Mouse (Mus musculus): Measurements from ENCODE around the gene Pex7.
A peak's percentile ranks its signal among the peaks of the same experiment; 100 is the strongest.

Pex7 gene

GRCm38 (mm10) chr10:19876669-19877068 lies 30.8 kb downstream of the Pex7 start:
- no peak for DNase-seq

- no peak for DNase-seq
These were observed 32.1 kb downstream of the Pex7 start for GRCm38 (mm10) chr10:19875346-19875745.

DNA sequence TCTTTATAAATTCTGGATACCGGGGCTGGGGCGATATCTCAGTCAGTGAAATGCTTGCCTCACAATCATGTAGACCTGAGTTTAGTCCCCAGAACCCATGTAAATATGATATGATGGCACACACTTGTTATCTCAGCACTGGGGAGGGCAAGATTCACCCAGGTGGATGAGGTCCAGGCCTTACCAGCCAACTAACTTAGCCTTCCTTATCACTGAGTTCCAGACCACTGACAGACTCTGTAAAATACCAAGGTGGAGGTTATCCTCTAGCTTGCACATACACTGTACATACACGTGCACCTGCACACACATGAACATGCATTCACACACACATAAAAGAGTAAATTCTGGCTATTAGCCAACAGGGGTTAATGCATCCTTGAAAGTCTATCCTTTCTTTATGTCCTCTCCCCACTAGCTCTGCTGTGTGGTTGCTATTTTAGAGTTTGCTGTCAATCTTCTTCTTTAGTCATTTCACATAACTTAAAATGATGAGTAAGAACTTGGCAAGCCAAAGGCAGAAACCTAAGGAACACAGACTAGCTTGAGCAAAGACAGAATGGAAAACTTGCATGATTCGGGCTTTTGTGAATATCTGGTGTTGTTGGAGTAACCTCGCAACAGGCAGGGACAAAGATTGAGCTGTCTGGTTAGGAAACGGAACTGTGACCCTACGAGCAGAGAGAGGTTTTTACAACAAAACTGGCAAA lies 51.7 kb downstream of the Pex7 start:
- no peak for DNase-seq

GRCm38 (mm10) chr10:19853609-19854008 lies 53.9 kb downstream of the Pex7 start:
- no peak for DNase-seq

- DNase-seq = no peak
These were observed 54.7 kb downstream of the Pex7 start for GRCm38 (mm10) chr10:19852776-19853175.

DNA sequence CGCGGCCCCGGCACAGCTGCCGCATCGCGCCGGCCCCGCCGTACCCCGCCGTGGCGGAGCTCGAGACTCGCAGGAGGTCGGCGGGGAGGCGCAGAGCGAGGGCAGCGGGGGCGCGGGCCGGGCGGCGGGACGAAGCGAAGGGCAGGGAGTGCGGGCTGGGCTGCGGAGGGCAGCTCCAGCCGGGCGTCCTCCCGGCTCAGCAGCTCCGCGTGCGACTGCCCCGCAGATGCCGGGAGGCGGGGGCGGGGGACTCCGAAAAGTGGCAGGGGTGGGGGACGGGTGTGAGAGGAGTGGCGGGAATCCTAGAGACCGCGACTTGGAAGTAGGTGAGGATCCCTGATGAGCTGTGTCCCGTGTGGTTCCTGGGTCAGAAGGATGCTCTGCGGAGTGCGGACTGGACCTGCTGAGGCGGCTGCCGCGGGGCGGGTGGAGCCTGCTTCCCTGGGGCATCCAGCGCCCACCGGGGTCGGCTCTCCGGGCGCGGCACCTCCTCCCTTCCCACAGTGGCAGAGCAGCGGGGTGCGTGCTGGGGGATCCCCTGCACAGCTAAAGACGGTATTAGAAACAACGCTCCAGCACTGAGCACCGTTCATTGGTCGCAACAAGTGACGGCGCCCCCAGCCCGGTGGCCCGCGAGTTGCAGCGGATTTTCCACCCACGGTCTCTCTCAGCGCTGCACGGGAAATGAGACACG lies 56.3 kb downstream of the Pex7 start, which contains the start of gene Slc35d3:
Slc35d3 (minus strand) TSS at position 462 of the 694 bp plus-strand sequence.
- no peak for DNase-seq

DNA sequence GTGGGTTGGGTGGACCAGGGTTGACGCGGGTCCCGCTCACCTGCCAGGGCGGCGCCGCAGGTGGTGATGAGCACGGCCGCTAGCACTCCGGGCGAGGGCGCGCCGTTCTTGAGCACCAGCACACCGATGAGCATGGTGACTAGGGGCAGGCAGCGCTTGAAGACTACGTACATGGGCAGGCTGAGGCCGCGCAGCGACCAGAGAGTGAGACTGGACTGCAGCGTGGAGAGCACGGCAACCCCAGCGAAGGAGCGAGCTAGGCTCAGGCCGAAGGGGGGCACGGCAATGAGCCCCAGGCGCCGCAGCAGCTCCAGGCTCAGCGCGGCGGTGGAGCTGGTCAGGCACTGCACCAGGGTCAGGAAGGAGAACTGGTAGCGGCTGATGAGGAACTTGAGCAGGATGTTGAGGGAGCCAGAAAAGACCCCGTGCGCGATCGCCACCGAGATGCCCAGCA lies 56.9 kb downstream of the Pex7 start:
- DNase-seq = no peak

- no peak for DNase-seq
These were observed 57.6 kb downstream of the Pex7 start for GRCm38 (mm10) chr10:19849771-19850365.

GRCm38 (mm10) chr10:19848928-19849770 lies 58.3 kb downstream of the Pex7 start:
- no peak for DNase-seq

DNA sequence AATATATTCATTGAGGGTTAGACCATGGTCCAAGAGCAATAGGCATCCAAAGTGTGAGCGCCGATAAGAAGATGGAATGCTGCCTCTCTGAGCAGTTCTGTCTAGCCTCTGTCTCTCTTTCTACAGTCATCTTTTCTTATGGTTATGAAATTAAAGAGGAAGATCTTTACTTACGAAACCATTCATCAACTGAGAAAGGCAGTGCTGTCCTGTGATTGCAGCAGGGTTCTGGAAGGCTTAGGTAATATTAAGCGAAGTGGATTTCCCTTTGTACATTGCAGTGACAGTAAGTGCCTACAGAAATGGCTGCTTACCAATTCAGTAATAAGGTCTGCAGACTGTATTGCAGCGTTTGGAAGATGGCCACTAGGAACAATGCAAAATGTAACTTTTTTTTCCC lies 67.7 kb downstream of the Pex7 start:
- DNase-seq = no peak

DNA sequence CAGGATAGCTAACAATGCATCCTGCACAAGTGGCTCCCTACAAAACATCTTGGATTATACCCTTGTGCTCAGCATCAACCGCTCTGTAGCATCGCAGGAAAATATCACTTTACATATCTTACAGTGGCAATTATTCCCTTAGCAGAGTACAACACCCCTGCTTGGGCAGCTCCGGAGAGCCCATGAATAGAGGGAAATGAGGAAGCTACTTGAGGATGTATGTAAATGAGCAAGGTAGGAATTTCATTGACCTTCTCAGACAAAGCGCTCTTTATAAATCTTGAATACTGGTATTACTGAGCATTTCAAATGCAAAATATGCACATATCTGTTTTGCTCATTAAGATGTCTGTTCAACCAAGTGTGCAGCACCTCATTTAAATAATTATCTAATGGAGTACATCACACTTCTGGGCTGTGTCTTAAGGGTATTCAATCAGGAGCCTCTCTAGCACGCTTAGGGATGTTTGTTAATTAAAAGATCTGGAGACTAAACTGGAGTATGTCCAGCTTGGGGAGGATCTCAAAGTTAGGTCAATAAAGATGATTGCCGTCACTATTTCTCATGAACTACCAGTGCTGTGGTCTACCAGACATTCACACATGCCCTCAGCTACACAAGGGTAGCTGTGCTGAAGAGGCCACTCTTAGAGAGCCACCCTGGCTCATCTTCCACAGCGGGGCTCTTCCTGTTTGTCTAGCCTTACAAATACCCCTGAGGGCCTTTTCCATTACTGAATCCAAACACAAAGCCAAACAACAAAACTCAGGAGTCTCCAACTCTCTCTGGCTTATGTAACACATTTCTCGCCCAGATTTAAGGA lies 71.4 kb downstream of the Pex7 start:
- DNase-seq = no peak

DNA sequence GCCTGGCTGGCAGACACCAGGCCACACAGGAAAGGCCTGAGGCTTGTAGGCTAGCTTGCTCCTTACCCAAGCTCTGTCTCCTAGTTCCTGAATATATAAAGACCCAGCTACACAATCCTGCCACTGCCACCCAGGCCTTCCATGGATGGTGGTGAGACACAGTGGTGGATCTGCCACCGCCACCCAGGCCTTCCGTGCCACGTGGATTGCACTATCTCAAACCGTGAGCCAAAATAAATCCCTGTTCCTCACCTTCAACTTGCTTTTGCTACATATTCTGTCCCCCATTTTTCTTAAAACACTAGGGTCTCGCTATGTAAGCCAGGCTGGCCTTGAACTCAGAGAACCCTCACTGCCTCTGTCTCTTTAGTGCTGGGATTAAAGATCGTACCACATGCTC lies 73.3 kb downstream of the Pex7 start:
- DNase-seq = no peak

- DNase-seq = no peak
These were observed 76.2 kb downstream of the Pex7 start for GRCm38 (mm10) chr10:19831072-19831849.

DNA sequence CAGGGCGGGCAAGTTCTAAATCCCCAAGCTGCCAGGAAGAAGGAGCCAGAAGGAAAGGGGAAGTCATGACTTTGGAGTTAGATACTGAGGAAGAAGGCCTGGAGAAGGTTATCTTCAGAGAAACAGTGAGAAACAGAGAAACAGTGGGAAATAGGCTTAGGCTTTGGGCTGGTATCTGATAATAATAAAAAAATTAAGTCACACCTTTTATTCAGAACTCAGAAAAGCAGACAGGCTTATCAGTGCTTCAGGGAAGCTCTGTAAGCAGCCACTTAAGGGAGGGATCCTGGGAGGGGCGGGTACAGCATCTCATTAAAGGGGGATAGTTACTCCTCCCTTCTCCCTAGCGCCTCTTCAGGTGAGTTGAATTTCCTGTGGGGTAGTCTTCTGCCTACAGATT lies 86.5 kb downstream of the Pex7 start:
- DNase-seq = no peak

- no peak for DNase-seq
These were observed 88.7 kb downstream of the Pex7 start for GRCm38 (mm10) chr10:19818723-19819355.

- peak; percentile 10 for DNase-seq
These were observed 92.1 kb downstream of the Pex7 start for GRCm38 (mm10) chr10:19815371-19815770.

GRCm38 (mm10) chr10:19811436-19812172 lies 95.9 kb downstream of the Pex7 start:
- peak; percentile 4 for DNase-seq

DNA sequence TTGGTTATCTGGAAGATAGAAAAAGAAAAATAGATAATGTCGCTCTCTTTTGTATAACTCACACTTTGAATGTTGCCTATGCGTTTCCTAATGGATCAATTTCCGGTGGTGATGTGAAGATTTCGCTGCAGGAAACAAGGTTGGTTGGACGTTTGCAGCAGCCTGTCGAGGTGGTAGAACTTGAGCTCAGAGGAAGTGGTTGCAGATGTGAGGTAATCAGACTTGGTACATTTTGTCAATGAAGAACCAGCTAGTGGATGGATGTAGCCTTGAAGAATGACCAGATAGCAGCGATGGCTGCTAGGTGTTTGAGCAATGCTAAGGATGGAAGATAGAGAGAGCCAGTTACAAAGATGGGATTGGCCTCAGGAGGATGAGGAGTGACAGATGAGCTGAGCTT lies 102.7 kb downstream of the Pex7 start:
- no peak for DNase-seq
